Mouse (Mus musculus): ENCODE data around the gene Stx18. TPM values are rescaled to one million over a fixed set of nuclear protein-coding genes. Genes with fewer than 3 reads are reported as not detected.

Stx18 gene
- total RNA-seq, 2 experiments from 2014 or later: 14.2 to 14.3 TPM

GRCm38 (mm10) chr5:38129339-38129738 lies 90.8 kb downstream of the Stx18 start:
- no peak for DNase-seq (ENCODE audit: low spot score)

GRCm38 (mm10) chr5:38136247-38136646 lies 97.7 kb downstream of the Stx18 start:
- no peak for DNase-seq (ENCODE audit: low spot score)

DNA sequence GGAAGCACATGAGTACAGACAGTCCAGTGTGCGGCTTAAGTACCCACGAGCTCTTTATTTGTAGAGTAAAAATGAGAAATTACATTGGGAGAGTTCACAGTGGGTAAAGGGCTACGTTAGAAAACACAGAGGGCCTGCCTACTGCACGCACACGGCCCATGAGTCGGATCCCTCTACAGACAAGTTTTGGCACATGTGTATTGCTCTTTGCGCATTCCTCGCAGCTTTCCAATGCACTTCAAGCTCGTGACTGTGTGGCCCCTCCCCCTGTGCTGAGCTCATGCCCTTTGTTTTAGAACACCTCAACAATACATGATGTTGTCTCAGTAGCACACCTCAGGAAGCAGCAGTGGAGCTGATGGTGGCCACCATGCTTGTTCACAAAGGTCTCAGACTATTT lies 98.6 kb downstream of the Stx18 start:
- no peak for DNase-seq (ENCODE audit: low spot score)

GRCm38 (mm10) chr5:38140893-38141292 lies 102.4 kb downstream of the Stx18 start:
- no peak for DNase-seq (ENCODE audit: low spot score)

DNA sequence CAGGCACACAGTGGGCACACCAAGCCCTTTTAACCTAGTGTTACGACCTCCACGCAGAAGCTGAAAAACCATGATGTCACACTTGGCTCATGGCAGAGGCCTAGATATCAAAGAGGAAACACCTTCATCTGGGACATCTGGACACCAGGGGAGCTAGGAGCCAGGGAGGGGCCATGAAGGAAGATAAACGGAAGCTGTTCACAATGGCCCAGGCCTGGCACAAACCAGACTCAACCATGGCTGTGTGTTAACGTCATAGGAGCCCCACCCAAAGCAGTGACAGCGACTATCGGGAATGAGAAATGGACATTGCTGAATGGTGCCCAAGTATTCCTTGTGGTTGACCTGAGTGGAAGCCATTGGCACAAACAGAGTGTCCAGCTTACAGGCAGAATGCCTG lies 108.0 kb downstream of the Stx18 start:
- DNase-seq (ENCODE audit: low spot score): no peak

DNA sequence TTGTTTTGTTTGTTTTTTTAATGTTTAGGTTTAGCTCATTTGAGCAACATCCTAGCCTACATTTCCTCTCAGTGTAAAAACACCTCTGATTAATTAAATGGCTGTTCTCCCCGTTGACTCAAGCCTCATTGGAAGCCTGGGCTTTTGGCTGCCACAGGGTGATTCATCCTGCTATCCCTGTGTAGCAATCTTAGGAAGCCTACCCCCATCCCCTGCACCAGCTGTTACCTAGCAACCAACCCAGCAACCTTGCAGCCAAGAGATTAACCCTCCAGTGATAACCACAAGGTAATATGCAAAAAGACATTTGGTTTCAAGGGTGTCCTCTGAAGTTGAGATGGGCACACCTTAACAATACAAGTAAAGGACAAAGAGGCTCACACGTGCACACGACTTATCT lies 112.7 kb downstream of the Stx18 start:
- no peak for DNase-seq (ENCODE audit: low spot score)

GRCm38 (mm10) chr5:38152201-38153108 lies 113.9 kb downstream of the Stx18 start:
- DNase-seq (ENCODE audit: low spot score): no peak

DNA sequence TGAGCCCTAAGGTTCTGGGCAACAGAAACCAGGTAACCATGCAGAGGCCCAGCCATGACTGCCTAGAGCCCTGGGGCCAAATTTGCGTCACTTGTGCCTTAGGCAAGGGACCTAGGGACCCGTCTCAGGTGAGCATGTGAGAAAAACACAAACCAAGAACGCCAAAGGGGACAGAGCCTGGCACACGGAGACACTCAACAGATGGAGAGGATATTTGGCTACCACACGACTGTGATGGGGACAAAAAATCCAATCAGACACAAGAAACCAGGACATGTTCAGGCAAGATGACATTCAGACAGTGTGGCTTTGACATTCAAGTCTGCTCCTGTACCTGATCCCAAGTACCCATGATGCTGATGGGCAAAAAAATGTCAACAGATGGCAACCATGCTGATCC lies 115.1 kb downstream of the Stx18 start:
- no peak for DNase-seq (ENCODE audit: low spot score)

GRCm38 (mm10) chr5:38157481-38158020 lies 119.0 kb downstream of the Stx18 start:
- no peak for DNase-seq (ENCODE audit: low spot score)

DNA sequence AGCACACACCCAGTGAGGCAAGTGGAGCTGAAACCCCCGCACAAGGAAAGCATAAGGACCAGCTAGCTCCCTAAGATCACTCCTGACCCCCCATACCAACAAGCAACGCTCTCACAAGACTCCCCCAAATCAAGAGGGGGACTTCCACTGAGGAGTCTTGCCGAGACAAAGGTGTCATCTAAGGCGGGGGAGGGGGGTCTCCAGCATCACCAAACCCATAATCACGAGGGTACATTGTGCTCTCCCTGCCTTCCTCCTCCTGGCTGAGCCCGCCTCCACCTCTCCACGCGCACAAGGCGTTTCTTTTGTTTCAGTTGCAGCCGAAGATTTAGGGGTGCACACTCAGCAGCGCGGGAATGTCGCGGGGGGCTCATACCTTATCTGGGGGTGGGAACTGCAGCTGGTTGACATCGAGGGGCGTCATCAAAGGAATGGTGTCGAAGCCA lies 120.0 kb downstream of the Stx18 start:
- DNase-seq (ENCODE audit: low spot score): no peak

GRCm38 (mm10) chr5:38158947-38159633 lies 120.5 kb downstream of the Stx18 start:
- DNase-seq (ENCODE audit: low spot score): peak; percentile 15

DNA sequence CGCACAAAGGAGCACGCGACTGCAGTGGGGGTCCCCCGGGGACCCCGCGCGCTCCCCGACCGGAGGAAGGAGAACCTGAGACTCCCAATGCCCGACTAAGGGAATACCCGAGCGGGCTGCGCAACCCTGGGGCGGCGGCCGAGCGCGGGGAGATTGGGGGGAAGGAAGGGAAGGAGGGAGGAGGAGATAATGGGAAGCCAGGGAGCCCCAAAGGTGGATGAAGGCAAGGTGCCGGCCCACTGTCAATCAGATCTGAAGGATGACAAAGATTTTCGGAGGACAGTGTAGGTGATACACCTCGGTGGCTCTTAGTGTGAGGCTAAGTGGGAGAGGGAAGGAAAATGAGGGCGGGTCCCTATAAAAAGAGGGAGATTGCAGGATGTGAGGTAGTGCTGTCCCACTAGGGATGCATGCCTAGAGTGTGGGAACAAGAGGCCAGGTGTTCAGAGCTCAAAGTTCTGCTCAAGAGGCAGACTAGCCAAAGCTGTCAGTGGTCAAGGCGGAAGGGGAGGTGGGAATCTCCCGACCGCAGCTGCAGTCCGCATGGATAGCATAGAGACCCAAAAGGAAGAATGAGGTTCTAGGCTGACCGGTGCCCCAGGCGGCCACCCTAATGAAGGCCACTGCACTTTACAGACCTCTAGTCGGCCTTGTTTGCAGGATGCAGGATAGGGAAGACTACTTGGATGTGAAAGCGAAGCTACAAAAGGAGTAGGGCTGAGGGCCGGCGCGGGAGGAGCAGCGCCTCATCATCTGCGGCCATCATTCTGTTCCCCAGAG lies 121.3 kb downstream of the Stx18 start, which contains the start of gene Nsg1:
Gene Nsg1 (minus strand): TSS at position 274 of the 780 bp plus-strand sequence.
- no peak for DNase-seq (ENCODE audit: low spot score)

- DNase-seq (ENCODE audit: low spot score): no peak
Observed at GRCm38 (mm10) chr5:38168497-38168896, 130.0 kb downstream of the Stx18 start.

DNA sequence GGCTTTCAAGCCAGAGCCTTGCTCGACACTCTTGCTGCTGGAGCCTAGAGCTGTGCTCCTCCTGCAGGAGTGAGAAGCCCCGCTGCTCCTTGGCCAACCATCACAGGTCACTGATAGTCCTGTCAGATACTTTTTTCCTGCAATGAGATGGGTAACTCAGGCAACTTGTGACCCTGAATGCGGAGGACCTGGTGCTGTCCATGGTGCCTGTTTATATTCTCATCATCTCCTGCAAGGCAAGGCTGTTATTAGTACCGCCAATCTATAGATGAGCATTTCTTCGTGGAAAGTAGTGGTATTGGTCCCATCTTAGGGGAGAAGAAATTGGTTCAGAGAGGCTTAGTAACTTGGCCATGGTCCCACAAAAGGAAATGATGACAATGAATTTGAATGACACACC lies 135.2 kb downstream of the Stx18 start:
- DNase-seq (ENCODE audit: low spot score): no peak

- DNase-seq (ENCODE audit: low spot score): no peak
Observed at GRCm38 (mm10) chr5:38174256-38174912, 135.8 kb downstream of the Stx18 start.

DNA sequence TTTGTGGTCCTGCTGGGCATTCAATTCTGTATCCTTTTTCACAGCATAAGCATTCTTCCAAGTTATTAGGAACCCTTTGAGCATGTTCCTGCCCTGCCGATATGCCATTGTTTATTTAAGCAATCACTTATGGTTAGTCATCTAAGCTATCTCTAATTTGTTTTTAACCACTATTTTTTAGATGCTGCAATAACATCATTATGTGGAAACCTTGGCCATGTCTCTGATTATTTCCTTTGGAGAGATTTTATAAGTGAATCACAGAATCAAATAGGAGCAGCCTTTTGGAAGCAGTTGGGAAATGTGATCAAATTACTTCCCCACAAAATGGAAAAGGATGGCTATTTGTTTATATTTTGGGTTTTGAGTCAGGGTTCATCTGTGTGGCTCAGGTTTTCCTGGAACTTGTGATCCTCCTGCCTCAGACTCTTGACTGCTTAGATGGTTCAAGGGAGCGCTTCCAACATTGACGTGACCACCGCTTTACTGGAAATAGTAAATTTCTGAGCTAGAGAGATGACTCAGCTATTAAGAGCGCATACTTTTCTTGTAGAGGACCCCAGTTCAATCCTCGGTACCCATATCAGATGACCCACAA lies 146.2 kb downstream of the Stx18 start:
- no peak for DNase-seq (ENCODE audit: low spot score)

DNA sequence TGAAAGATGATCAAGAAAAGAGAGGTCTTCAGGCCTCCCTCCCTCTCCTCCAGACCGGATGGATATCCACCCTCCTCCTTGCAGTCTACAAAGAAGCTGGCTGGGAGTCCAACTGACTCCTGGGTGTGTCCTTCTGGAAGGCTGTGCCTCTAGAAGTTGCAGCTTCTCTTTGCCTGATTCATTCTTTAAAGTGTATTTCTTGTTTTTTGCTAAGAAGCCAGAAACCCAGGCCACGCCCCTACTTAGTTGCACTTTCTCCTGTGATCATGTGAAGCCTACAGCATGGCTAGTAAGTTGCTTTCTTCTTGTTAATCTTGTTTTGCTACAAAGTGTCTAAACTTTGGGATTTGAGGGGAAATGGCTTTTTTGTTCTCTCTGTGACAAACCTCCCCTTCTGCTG lies 148.5 kb downstream of the Stx18 start:
- DNase-seq (ENCODE audit: low spot score): peak; percentile 4

All from gastrocnemius, adult 18-20 months (tissue).